Mouse (Mus musculus): ENCODE data around the gene Cracr2a.

Gene Cracr2a

GRCm38 (mm10) chr6:127701036-127701783, 140.1 kb downstream of the Cracr2a start:
- no peak for DNase-seq

- no peak for DNase-seq
Measured at GRCm38 (mm10) chr6:127708218-127708628, 147.1 kb downstream of the Cracr2a start.

- no peak for DNase-seq
Measured at GRCm38 (mm10) chr6:127714906-127715305, 153.8 kb downstream of the Cracr2a start.

- no peak for DNase-seq
Measured at GRCm38 (mm10) chr6:127715428-127715827, 154.3 kb downstream of the Cracr2a start.

- no peak for DNase-seq
Measured at GRCm38 (mm10) chr6:127717239-127718137, 156.3 kb downstream of the Cracr2a start.

- DNase-seq: no peak
Measured at GRCm38 (mm10) chr6:127719875-127720274, 158.7 kb downstream of the Cracr2a start.

GRCm38 (mm10) chr6:127723126-127723525, 162.0 kb downstream of the Cracr2a start:
- no peak for DNase-seq

Data from cerebellum, adult 18-20 months (tissue).